ENCODE assay signal across 17 mouse cellular contexts in genomic region chr3:149217916-149218803, GRCm38 (mm10).
DNase-seq lines count a peak whose midpoint lies in the region; ATAC-seq lines count a peak whose summit lies in the region.
"Had no signal": no experiment of that assay in that cellular context is flagged by ENCODE, and none has a peak within 500 bp of the region (broad histone marks: within the 10 kb centered on the region; RNA-seq: fewer than 3 reads in every experiment).

No protein-coding gene starts in this region.

- H3K9ac ChIP-seq in embryonic facial prominence, embryonic 14.5 days (ENCODE audit: low read depth, low read length), result no peak overlapping the region
- no peak overlapping the region for H3K9ac ChIP-seq in kidney, embryonic 15.5 days
- H3K9ac ChIP-seq: embryonic facial prominence, embryonic 15.5 days; hindbrain, embryonic 12.5 days; neural tube, embryonic 15.5 days had no signal

- H3K27me3 ChIP-seq in embryonic facial prominence, embryonic 14.5 days (replicated peaks; ENCODE audit: control insufficient read depth, insufficient read depth, low read length), result no peaks in the 10 kb centered on the region
- H3K27me3 ChIP-seq in embryonic facial prominence, embryonic 10.5 days (replicated peaks; ENCODE audit: low read depth, poor library complexity, severe bottlenecking), result peaks cover 4% of the 10 kb centered on the region; the same call in 1 of the 2 replicates
- no peaks in the 10 kb centered on the region for H3K27me3 ChIP-seq in kidney, embryonic 15.5 days
- H3K27me3 ChIP-seq: embryonic facial prominence, embryonic 15.5 days had no signal

- no peak overlapping the region for H3K4me2 ChIP-seq in embryonic facial prominence, embryonic 14.5 days (ENCODE audit: low read depth, low read length)
- no peak overlapping the region for H3K4me2 ChIP-seq in kidney, embryonic 15.5 days
- H3K4me2 ChIP-seq: embryonic facial prominence, embryonic 15.5 days; hindbrain, embryonic 12.5 days; neural tube, embryonic 15.5 days had no signal

- peak; percentile 2; the same call in 1 of the 2 replicates for ATAC-seq in embryonic facial prominence, embryonic 14.5 days (ENCODE audit: low read depth)
- ATAC-seq in kidney, embryonic 15.5 days (replicated peaks; ENCODE audit: low FRiP score), result no peak
- peak; percentile 88 for ATAC-seq in megakaryocyte-erythroid progenitor cell, adult 5-6 weeks (replicated peaks; ENCODE audit: low FRiP score, low TSS enrichment, poor library complexity, severe bottlenecking)
- ATAC-seq: midbrain, embryonic 16.5 days had no signal

- H3K27ac ChIP-seq in embryonic facial prominence, embryonic 14.5 days (replicated peaks; ENCODE audit: low read depth, low read length), result no peak overlapping the region
- no peak overlapping the region for H3K27ac ChIP-seq in embryonic facial prominence, embryonic 10.5 days (replicated peaks)
- no peak overlapping the region for H3K27ac ChIP-seq in kidney, embryonic 15.5 days
- H3K27ac ChIP-seq: hindbrain, embryonic 12.5 days; neural tube, embryonic 15.5 days had no signal

- H3K4me3 ChIP-seq in embryonic facial prominence, embryonic 14.5 days (ENCODE audit: low read depth, low read length), result no peak overlapping the region
- no peak overlapping the region for H3K4me3 ChIP-seq in embryonic facial prominence, embryonic 10.5 days
- H3K4me3 ChIP-seq in kidney, embryonic 15.5 days (replicated peaks), result no peak overlapping the region
- H3K4me3 ChIP-seq: embryonic facial prominence, embryonic 15.5 days; hindbrain, embryonic 12.5 days; neural tube, embryonic 15.5 days had no signal

- WGBS in embryonic facial prominence, embryonic 14.5 days, result 90% methylated on average over 9 of the region's 9 CpGs
- WGBS in embryonic facial prominence, embryonic 10.5 days, result 91% methylated on average over 9 of the region's 9 CpGs
- 91% methylated on average over 9 of the region's 9 CpGs for WGBS in kidney, embryonic 15.5 days

- H3K9me3 ChIP-seq in embryonic facial prominence, embryonic 14.5 days (ENCODE audit: control insufficient read depth, low read length), result no peaks in the 10 kb centered on the region
- H3K9me3 ChIP-seq in embryonic facial prominence, embryonic 10.5 days, result no peaks in the 10 kb centered on the region
- H3K9me3 ChIP-seq in kidney, embryonic 15.5 days (replicated peaks), result no peaks in the 10 kb centered on the region
- H3K9me3 ChIP-seq: embryonic facial prominence, embryonic 15.5 days; hindbrain, embryonic 12.5 days; neural tube, embryonic 15.5 days had no signal

- H3K4me1 ChIP-seq in embryonic facial prominence, embryonic 14.5 days (ENCODE audit: control insufficient read depth, insufficient read depth, low read length), result peaks cover 5% of the 10 kb centered on the region
- H3K4me1 ChIP-seq in embryonic facial prominence, embryonic 10.5 days, result peaks cover 23% of the 10 kb centered on the region
- H3K4me1 ChIP-seq in kidney, embryonic 15.5 days, result peaks cover 29% of the 10 kb centered on the region

- no peaks in the 10 kb centered on the region for H3K36me3 ChIP-seq in embryonic facial prominence, embryonic 14.5 days (ENCODE audit: control insufficient read depth, insufficient read depth, low read length)
- H3K36me3 ChIP-seq in embryonic facial prominence, embryonic 10.5 days (replicated peaks), result no peaks in the 10 kb centered on the region
- no peaks in the 10 kb centered on the region for H3K36me3 ChIP-seq in kidney, embryonic 15.5 days
- H3K36me3 ChIP-seq: embryonic facial prominence, embryonic 15.5 days; hindbrain, embryonic 12.5 days; neural tube, embryonic 15.5 days had no signal

- peak; percentile 29 for DNase-seq in embryonic facial prominence, embryonic 14.5 days (ENCODE audit: low spot score)
- DNase-seq in embryonic facial prominence, embryonic 10.5 days (ENCODE audit: low spot score), result no peak
- DNase-seq in kidney, postnatal 10 days, result peak; percentile 60
- DNase-seq in thymus, postnatal 14 days, result peak; percentile 4
- no peak for DNase-seq in thymus, postnatal 10 days (ENCODE audit: low spot score in 2 of 2)
- no peak for DNase-seq in adrenal gland, adult 8-10 months
- DNase-seq: cerebellum, adult 9-10 months; heart, adult 18-20 months; lung, postnatal 14 days; right cerebral cortex, adult 18-20 months; thymus, adult 2 months had no signal

Comparison
In these comparisons a context has a peak if more than half of its experiments do, and no peak if none do; other contexts are left out.
1. DNase-seq: peak in embryonic facial prominence, embryonic 14.5 days (single experiment), kidney, postnatal 10 days (single experiment) and thymus, postnatal 14 days (single experiment); none in embryonic facial prominence, embryonic 10.5 days (single experiment), thymus, postnatal 10 days (0 of 2) and adrenal gland, adult 8-10 months (single experiment).